Mouse (Mus musculus) urinary bladder, postnatal 36 days (tissue): ENCODE results near the gene Thbs1.

ENCODE experiments used
- DNase-seq, 2 experiments: peaks; one replicate each; pipeline ENCODE4 v3.0.0; 2022; ENCODE audit warnings: low spot score in 2 of 2, mixed read lengths in 1 of 2

Gene Thbs1

GRCm38 (mm10) chr2:118111488-118112131 is at the start of gene Thbs1:
Gene Thbs1 (plus strand): TSS chr2:118111876.
- DNase-seq: peak; percentile 62 to 78

GRCm38 (mm10) chr2:118064121-118064764 is 47.4 kb upstream of the Thbs1 start:
- no peak for DNase-seq

- DNase-seq: no peak
Observed at GRCm38 (mm10) chr2:118066065-118066770, 45.5 kb upstream of the Thbs1 start.

GRCm38 (mm10) chr2:118069975-118070374 is 41.7 kb upstream of the Thbs1 start:
- no peak for DNase-seq

- DNase-seq: no peak
Observed at GRCm38 (mm10) chr2:118072811-118073372, 38.8 kb upstream of the Thbs1 start.

GRCm38 (mm10) chr2:118074030-118074429 is 37.6 kb upstream of the Thbs1 start:
- DNase-seq: no peak

- DNase-seq: no peak
Observed at GRCm38 (mm10) chr2:118075165-118075564, 36.5 kb upstream of the Thbs1 start.

- peak in 1 of 2 experiments; percentile 61 for DNase-seq
Observed at GRCm38 (mm10) chr2:118079131-118079530, 32.5 kb upstream of the Thbs1 start.

- DNase-seq: no peak
Observed at GRCm38 (mm10) chr2:118081581-118081980, 30.1 kb upstream of the Thbs1 start.

- no peak for DNase-seq
Observed at GRCm38 (mm10) chr2:118083652-118084051, 28.0 kb upstream of the Thbs1 start.

GRCm38 (mm10) chr2:118084693-118085092 is 27.0 kb upstream of the Thbs1 start:
- DNase-seq: no peak

- no peak for DNase-seq
Observed at GRCm38 (mm10) chr2:118085647-118086046, 26.0 kb upstream of the Thbs1 start.

- no peak for DNase-seq
Observed at GRCm38 (mm10) chr2:118087044-118087726, 24.5 kb upstream of the Thbs1 start.

- no peak for DNase-seq
Observed at GRCm38 (mm10) chr2:118091226-118091625, 20.4 kb upstream of the Thbs1 start.

GRCm38 (mm10) chr2:118099104-118099503 is 12.6 kb upstream of the Thbs1 start:
- DNase-seq: no peak

- no peak for DNase-seq
Observed at GRCm38 (mm10) chr2:118102169-118102568, 9.5 kb upstream of the Thbs1 start.

GRCm38 (mm10) chr2:118110225-118110915 is 1.3 kb upstream of the Thbs1 start:
- DNase-seq: peak in 1 of 2 experiments; percentile 27

GRCm38 (mm10) chr2:118111116-118111487 is 574 bp upstream of the Thbs1 start:
- DNase-seq: peak; percentile 87 to 89

GRCm38 (mm10) chr2:118112438-118112837 is 762 bp downstream of the Thbs1 start:
- DNase-seq: no peak

- no peak for DNase-seq
Observed at GRCm38 (mm10) chr2:118112846-118113479, 1.3 kb downstream of the Thbs1 start.
